Mouse (Mus musculus) mouse trophoblast stem cell (cell line): Measurements from ENCODE around the gene Sema3e.

ENCODE experiments used
- in situ Hi-C, 2 experiments: fragments of 300-500 bp; cut with MseI, MboI; formaldehyde crosslinking; loops; 2 replicates in 1 of 2; 3 replicates in 1 of 2; pipeline ENCODE4 v1.15.1; 2025

Gene Sema3e

DNA sequence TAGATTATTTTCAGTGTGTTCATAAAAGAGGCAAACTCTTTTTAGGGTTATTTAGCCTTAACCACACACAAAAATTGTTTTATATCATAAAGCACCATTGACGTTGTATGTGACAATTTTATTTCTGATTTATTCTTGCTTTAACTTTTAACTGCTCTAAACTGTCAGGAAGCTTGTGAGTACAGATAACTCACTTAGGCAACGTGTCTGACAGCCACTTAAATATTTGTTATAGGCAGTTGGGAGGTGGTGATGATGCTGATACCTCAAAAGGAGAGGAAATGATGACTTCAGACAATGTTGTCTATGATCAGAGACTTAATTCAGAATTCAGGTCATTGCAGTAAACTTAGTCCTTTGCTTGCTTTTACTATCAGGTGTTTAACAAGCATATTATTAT is 181.7 kb downstream of the Sema3e start:
- in situ Hi-C loops, result loop anchor here (25.0 kb wide), 1 partner anchor 269 kb away; no protein-coding TSS in a partner anchor

DNA sequence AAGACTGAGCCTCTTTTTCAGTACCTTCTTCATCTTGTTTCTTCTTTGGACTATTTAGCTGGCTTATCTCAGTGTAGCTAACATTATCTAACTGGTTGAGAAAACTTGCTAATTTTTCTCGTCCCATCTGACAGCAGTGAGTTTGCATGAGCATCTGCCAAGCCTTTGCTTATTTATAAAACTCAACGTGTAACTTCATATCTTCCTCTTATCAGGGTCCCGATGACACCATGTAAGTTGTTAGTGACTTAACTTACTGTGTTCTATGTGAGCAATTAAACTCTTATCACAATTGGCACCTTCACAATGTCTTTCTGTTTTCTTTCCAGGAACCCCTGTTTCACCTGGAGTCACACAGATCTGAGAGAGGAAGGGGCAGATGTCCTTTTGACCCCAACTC is 184.9 kb downstream of the Sema3e start:
- in situ Hi-C loops, result loop anchor here (25.0 kb wide), 1 partner anchor 273 kb away; no protein-coding TSS in a partner anchor

DNA sequence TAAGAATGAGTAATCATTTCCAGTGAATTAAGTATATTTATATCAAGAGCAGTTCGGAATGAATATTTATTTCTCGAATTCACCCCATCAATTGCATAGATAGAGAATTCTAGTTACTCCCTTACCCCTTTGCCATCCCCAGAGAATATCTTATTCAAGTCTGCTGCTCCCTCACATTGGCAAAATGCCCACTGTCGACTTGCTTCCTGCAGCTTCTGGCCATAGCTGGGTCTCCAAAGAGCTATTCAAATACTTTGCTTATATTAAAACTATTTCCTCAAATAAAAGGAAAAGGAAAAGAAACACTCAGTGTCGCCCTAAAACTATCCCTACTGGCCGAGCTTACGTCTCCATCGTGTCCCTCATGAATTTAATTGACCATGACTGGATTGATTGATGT is 191.1 kb downstream of the Sema3e start:
- in situ Hi-C loops, result loop anchor here (25.0 kb wide), 1 partner anchor 279 kb away; no protein-coding TSS in a partner anchor

DNA sequence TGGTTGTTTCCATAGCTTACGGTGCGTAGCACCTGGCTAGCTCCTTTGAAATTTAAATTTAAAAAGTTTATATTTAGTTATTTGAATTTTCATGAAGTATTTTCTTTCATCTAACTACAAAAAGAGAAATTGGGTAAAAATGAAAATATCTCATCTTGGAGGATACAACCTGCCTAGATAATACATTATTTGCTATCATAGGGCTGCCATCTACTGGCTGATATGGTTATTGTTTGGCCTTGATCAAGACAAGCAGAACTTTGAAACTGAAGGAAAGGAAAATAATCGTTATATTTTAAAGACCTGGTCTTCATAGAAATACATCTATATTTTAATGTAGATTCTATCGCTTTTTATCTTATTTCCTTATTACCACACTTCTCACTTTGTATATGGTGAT is 193.6 kb downstream of the Sema3e start:
- in situ Hi-C loops, result loop anchor here (25.0 kb wide), 1 partner anchor 281 kb away; no protein-coding TSS in a partner anchor

DNA sequence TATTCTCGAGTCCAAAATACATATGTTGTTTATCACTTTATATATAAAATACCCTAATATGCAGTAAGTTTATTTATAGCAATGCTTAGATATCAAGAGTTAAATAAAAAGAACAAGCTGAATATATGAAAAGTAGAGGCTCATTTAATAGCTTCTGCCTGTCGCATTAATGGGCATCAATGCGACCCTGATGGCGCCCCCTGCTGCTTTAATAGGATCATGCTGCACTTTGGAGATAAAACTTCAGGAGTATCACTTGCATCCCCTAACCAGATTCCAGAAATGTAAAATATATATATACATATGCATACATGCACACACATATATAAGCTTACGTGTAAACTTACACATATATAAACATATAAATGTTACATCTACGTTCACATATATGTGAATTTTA is 199.4 kb downstream of the Sema3e start:
- in situ Hi-C loops, result loop anchor here (25.0 kb wide), 1 partner anchor 287 kb away; no protein-coding TSS in a partner anchor

DNA sequence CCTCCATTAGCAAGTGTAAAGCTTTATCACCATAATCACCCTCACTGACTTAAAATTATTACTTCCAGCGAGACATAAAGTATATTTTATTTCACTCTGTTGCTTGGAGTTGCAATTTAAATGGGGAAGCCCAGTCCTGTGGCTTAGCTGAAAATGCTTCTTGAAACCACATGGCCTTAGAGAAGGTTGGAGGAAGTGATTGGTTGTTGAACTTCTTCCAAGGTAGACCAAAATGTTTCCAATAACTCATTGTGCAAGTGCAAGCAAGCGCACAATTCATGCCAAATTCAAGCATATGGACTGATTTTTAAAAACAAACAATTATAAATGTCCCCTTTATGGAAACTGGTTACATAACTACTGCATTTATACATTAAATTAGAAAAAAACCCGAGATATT is 206.0 kb downstream of the Sema3e start:
- in situ Hi-C loops, result no loop called here

DNA sequence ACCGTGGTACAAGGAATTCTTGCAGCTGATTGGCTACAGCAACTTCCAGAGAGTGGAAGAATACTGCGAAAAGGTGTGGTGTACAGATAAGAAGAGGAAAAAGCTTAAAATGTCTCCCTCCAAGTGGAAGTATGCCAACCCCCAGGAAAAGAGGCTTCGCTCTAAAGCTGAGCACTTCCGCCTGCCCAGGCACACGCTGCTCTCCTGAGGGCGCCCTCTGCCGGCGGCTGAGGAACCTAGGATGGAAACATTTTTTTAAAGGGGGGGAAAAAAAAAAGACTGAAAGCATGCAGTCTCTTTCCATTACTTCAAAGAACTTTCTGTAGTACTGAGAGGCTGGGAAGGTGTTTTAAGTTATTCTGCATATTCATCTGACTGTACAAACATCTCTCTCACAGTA is 227.5 kb downstream of the Sema3e start:
- in situ Hi-C loops, result no loop called here

DNA sequence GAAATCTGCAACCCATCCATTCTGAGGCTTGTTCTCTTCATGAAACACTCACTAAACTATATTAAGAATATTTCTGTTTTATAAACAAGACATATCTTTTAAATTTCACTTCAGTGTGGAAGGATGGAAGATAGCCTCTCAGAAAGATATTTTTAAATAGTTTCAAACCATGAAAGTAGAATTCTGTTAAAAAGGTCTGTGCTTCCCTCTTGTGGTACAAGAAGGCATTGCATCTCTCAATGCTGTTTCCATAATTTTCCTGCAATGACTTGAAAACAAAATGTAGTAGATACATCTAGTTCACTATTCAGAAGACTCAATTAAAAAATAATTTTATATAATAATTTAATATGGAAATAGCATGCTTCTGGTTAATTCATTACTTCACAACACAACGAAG is 228.3 kb downstream of the Sema3e start:
- in situ Hi-C loops, result no loop called here

DNA sequence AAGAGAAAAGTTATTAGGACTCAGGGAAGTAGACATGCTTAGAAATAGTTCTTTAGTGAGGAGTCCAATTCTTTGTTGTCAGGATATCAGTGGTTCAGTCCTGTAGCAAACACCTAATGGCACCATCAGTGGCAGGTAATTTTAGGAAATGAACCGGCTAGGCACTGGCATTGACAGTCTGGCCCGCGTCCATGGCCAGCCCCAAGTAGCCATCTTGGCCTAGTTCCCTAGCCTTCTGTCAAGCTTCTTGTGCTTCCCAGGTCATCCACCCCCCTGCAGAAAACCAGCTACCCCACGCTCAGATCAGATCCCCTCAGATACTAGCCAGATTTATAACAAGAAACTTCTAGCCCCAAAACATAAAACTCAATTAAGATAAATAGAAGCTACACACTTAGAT is 235.1 kb downstream of the Sema3e start:
- in situ Hi-C loops, result no loop called here

DNA sequence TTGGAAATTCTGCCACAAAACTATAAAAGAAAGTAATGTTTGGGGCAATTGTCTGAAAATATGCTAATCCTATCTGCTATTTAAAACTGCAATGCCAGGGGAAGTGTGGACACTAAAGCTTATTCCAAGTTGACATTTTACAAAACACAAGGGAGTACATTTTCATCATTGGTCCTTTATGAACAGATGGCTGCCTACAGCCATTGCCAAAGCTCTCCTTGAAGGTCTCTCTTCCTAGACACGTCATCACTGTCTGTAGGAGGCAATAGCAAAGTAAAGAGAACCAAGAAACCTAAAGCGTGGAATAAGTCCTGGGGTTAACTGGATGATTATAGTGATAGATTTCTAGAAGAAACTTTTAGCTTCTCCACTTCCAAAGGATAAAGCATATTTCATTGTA is 242.3 kb downstream of the Sema3e start:
- in situ Hi-C loops, result no loop called here
